Mouse (Mus musculus): ENCODE measurements around the gene Spen. TPM values are rescaled to one million over a fixed set of nuclear protein-coding genes. Genes with fewer than 3 reads are reported as not detected.

Gene Spen
- 10 to 100 TPM; 65.3 to 77.7 TPM for total RNA-seq (2023)

DNA sequence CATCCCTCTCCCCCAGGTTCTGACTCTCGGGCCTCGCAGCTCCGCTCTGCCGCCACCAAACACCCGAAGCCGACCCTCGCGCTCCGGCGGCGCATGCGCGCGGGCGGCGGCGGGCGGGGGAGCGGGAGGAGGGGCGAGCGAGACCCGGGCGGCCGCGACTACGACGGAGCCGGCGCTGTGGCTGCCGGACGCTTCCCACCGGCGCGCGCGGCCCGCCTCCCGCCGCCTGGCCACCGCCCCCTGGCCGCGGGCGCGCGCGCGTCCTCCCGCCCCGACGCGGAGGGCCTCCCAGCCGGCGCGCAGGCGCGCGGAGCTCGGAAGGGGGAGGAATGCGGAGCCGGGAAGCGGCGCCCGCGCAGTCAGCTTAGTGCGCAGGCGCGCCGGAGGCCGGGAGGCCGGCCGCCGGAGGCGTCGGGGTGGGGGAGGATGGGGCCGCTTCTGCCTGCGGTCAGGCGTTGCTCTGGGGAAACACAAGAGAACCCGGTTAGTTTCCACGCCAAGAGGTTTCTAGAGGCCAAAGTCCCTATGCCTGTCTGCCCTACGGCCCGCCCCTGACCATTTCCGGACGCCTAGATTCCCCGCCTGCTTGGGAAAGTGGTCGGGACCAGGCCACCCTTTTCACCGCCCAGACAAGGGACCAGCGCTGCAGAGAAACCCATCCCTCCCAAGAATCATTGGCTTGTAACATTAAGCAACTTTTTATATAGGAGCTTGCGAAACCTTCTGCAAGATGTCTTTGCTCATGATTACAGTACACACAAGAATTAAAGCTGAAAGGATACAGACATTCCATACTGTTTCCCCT lies at the start of gene Spen:
Gene Spen, minus strand, starts transcription at position 190 of the 805 bp plus-strand sequence.

DNA sequence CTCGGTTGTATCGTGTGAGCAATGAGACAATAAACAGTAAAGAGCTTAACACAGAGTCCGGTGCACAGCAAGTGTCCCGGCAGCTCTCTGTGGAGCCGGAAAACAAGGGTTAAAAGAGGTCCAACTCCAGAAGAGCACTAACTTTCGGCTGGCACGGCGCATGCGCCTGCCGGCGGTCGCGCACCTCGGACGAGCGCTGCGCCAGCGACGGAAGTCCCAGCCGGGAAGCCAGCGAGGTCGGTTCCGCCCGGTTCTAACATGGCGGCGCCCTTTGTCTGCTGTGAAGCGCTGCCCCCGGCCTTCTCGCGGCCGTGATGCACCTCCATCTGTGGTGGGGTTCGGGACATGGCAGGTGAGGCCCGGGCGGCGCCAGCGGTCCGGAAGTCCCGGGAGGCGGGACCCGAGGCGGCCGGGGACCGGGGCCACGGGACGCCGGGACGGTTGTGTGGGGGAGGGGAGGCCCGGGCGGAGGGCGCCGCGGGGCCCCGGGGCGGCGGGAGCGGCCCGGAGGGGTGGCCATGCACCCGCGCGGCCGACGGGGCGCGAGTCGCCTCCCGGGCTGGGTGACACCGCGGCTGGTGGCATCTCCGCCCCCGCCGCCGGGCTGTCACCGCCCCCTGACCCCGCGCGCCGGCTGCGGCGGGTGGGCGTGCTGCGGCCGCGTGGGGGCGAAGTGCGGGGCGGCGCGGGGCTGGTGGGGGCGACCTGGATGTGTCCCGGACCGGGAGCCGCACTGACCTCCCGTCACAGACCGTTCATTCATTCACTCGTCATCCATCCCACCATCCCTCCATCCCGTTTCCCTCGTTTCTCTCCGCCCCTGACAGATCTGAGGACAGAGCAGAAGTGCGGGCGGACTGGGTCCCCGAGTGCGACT lies 93.7 kb downstream of the Spen start, which contains the start of gene Zbtb17:
Gene Zbtb17, plus strand, starts transcription at position 204 of the 877 bp plus-strand sequence.

DNA sequence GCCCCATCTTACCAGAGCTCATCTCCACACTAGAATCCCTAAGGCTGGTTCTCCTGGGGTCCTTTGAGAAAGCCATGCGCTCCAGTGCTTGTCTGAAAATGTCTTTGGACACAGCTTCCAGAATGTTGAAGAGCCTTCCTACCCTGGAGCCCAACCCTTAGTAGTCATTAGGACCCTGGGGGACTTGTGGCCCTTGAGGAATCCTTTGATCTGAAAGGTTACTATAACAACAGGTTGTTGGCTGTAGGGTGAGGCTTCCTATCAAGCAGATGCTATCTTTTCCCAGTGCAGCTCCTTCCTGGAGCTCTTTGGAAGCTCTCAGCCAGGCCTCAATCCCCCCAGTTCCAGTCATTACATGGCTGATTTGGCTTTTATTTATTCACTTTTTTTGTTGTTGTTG lies 102.4 kb downstream of the Spen start, which contains the start of gene Srarp:
Gene Srarp, minus strand, starts transcription at position 132 of the 400 bp plus-strand sequence.

DNA sequence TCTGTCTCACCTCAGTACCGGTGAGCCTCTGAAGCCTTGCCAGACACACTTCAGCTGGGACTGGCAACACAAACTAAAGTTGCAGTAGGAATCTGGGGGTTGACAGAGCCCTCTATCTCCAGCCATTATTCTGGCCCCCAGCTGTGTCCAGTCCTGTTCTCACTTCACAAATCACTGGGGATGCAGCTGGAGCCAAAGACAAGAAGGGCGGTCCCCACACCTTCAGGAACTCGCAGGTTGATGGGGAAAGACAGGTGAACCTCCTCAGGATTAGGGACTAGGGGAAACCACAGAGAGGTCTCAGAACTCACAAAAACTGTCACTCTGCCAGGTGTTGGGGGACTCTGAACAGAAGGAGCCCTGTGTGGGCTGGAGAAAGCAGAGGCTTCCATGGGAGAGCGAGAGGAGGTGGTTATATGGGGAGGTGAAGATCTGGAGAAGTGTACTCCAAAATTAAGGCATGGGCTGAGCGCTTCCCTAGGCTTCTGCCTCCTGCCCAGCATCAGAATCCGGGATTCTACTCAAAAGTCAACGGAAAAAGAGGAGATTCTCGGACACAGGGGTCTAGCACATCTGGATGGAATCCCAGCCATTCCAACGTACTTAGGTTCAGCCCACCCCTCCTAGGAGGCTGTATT lies 118.1 kb downstream of the Spen start, which contains the start of gene Hspb7:
Gene Hspb7, plus strand, starts transcription at position 588 of the 638 bp plus-strand sequence.

Other genes starting within 250 kb of the Spen start
- gene Epha2, start 237.4 kb downstream of the Spen start, total RNA-seq (2023) = 1 to 10 TPM in 1 of 2 experiments, under 1 TPM in 1; 0.18 to 1.9 TPM
- not detected for gene Fam131c, start 170.4 kb downstream of the Spen start, total RNA-seq (2023)
- gene Clcnka, start 139.9 kb downstream of the Spen start, total RNA-seq (2023) = not detected
- not detected for gene Clcnkb, start 122.6 kb downstream of the Spen start, total RNA-seq (2023)
- gene Hspb7, start 117.8 kb downstream of the Spen start, total RNA-seq (2023) = not detected
- not detected for gene Srarp, start 102.5 kb downstream of the Spen start, total RNA-seq (2023)
- gene Zbtb17, start 93.9 kb downstream of the Spen start, total RNA-seq (2023) = 10 to 100 TPM; 32.7 to 38.5 TPM
- gene Fblim1, start 67.5 kb upstream of the Spen start, total RNA-seq (2023) = not detected
- under 1 TPM; 0.24 to 0.44 TPM for gene Tmem82, start 80.0 kb upstream of the Spen start, total RNA-seq (2023)
- gene Slc25a34, start 85.2 kb upstream of the Spen start, total RNA-seq (2023) = not detected
- 10 to 100 TPM; 29.4 to 42.0 TPM for gene Plekhm2, start 126.3 kb upstream of the Spen start, total RNA-seq (2023)
- gene Rsc1a1, start 147.0 kb upstream of the Spen start, total RNA-seq (2023) = 1 to 10 TPM in 1 of 2 experiments, under 1 TPM in 1; 0.95 to 4.5 TPM
- gene Ddi2, start 184.8 kb upstream of the Spen start, total RNA-seq (2023) = 10 to 100 TPM; 40.4 to 41.3 TPM
- not detected for gene Agmat, start 208.1 kb upstream of the Spen start, total RNA-seq (2023)

All from T-cell, adult 66 days (primary cell).